Mouse (Mus musculus) megakaryocyte progenitor cell, adult 5-6 weeks (primary cell): ENCODE results near the gene Spon1. TPM values are rescaled to one million over a fixed set of nuclear protein-coding genes. Genes with fewer than 3 reads are reported as not detected.

Experiments used
- ATAC-seq: replicated peaks from 2 replicates; pipeline ENCODE4 v1.8.0; 2016; ENCODE audit warnings: mild to moderate bottlenecking, moderate TSS enrichment, inconsistent platforms; ENCODE audit not compliant: poor library complexity
- total RNA-seq, 2 experiments: library from RNA; stranded (forward) in 1 of 2; stranded (reverse) in 1 of 2; fragments of 157-497, 149-512 nt in 1 of 2; fragments of 200-1000 nt in 1 of 2; gene quantifications; 2 replicates each; pipeline versions ENCODE4 v1.2.3 to v1.2.4; 2015 to 2017

Gene Spon1
- total RNA-seq, 2 experiments from 2014 or later, result not detected

DNA sequence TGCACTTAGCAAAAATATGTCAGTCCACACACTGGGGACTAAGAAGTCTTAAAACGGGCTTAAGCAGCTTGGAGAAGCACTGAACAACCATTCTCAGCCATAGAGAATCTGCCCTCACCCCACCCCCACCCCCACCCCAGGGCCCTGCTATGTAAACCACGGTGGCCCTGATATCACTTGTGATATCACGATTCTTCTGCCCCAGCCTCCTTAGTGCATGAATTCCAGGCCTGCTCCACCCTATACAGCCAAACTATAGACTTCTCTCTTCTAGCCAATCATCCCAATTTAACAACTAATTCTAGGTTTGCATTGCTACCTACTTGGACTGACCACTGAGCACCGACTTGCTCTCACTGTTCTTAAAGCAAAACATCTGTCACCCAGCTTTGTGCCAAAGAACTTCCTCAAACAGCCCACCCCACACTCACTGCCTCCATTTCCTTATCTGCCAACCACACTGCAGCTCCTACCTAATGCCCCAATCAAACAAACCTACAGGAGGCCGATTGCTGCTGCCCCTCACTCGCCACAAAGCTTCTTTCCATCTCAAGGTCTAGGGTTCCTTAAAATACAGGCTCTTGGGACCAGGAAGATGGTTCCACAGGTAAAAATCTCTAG lies 278.2 kb downstream of the Spon1 start:
- ATAC-seq, result peak; percentile 87

DNA sequence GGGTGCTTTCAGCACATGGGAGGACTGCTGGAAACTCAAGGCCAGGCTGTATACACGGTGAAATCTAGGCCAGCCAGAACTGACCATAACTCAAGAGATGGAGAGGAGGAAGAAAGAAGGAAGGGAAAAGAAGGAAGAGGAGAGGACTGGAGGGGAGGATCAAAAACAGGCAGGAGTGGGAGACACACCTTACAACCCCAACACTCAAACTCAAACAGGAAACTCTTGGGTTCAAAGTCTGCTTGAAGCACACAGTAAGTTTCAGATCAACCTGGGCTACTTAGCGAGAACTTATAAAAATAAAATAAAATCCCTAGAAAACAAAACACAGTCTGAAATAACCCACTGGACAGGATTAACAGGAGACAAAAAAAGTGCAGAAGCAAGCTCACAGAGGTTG lies 280.0 kb downstream of the Spon1 start:
- no peak for ATAC-seq

DNA sequence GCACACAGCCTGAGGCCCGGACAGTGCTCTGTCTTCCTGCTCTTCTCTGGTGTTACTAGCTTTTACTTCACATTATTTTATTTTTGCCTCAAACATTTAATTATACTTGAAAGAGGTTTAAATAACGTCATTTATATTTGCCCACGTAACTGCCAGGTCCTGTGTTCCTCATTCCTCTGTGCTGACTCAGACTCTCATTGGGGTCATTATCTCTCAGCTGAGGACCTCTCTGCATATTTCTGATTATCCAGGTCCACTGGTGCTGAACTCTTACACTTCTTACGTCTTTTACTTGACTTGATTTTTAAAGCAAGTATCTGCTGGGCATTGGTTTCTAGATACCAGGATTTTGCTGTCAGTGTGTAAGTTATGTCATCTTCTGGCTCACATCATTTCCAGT lies 287.9 kb downstream of the Spon1 start:
- no peak for ATAC-seq

DNA sequence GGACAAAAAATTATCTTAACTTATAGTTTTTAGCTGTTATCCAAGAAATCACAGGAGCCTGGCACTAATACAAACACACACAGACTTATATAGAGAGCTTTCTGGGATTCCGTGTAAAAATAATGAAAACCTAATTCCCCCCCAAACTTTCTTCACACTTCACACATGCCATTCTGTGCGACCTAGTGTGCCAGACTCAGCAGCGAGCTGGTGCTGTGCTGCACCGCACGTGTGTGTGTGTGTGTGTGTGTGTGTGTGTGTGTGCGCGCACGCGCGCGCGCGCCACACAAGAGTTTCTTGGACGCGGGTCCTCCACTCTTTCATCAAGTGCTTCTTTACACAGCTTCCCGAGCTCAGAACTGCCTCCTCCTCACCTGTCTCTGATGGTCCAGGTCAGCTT lies 292.4 kb downstream of the Spon1 start:
- no peak for ATAC-seq

DNA sequence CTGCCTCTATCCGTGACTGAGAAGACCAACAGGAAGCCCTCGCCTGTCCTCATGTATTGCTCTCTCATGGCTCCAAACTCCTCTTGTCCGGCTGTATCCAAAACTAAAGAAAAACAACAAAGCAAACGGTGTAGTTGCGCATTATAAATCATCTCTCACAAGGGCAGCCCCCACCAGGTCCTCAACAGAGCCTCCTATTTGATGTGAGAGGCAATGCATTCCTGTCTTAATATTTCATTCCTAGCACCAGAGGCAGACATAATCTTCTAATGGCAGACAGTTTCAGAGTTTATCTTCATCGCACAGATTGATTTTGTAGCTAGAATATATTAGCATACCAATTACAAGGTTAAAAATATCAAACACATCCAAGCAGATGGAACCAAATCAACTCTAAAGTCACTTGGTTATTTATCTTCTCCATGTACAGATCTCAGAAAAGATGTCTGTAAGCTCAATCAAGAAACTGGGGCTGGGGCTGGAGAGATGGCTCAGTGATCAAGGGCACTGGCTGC lies 293.2 kb downstream of the Spon1 start:
- no peak for ATAC-seq

DNA sequence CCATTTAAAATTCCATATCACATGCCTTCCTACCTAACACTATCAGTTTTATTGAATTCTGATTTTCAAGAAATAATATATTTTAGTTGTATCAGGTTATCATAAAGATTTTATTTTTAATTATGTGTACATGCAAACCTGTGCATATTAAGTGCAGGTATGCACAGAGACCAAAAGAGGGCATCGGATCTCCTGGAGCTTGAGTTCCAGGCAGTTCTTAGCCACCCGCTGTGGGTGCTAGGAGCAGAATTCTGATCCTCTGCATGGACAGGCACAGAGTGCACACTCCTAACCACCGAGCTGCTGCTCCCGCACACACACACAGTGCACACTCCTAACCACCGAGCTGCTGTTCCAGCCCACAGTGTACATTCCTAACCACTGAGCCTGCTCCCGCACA lies 294.6 kb downstream of the Spon1 start:
- no peak for ATAC-seq

DNA sequence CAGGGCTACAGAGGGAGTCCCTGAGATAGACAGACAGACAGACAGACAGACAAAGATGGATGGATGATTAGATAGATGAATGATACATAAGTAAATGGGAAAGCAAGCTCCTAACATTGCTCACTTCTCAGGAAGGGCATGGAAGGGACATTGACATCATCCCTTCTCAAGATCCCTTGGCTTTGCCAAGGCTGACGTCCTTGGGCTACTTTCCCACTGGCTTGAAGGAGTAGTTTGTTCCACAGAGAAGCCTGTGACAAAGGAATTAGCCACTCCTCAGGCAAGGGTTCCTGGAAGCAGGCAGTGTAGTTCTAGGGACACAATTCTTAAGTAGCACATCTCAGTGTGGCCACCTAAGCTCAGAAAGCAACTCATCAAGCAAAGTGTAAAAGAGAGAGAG lies 296.7 kb downstream of the Spon1 start:
- no peak for ATAC-seq

DNA sequence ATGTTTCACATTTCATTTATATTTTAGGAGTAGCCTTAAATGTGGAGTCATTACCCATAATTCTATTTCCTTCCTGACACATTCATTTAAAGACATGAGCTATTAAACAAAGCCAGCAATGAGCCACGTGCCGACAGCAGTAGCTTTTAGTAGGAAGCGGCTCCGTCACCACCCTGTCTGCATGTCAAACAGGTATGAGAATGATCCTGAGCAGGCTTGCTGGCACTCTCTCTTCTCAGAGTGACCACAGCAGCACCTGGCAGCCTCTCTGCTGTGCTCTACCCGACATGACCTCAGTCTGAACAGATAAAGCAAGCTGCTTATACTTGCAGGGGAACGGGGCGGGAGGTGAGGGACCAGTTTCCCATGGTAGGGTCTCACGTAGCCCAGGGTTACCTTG lies 297.7 kb downstream of the Spon1 start:
- ATAC-seq, result no peak

DNA sequence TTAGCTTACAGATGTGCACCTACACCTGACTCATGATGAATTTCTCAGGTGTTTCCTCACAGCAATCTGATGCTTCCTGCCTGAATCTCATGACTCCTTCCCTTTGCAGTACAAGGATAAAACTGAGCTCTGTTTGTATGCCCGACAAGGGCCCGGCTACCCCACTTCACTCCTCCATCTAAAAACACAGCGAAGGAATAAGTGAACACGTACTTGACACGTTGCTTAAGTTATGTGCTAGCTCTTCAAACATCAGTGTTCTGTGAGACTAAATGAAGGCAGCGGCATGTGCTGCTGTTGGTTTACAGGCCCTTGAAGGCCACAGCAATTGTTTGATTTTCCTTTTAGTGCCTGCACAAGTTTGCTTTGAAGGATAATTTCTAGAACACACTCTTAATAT lies 298.2 kb downstream of the Spon1 start:
- no peak for ATAC-seq

DNA sequence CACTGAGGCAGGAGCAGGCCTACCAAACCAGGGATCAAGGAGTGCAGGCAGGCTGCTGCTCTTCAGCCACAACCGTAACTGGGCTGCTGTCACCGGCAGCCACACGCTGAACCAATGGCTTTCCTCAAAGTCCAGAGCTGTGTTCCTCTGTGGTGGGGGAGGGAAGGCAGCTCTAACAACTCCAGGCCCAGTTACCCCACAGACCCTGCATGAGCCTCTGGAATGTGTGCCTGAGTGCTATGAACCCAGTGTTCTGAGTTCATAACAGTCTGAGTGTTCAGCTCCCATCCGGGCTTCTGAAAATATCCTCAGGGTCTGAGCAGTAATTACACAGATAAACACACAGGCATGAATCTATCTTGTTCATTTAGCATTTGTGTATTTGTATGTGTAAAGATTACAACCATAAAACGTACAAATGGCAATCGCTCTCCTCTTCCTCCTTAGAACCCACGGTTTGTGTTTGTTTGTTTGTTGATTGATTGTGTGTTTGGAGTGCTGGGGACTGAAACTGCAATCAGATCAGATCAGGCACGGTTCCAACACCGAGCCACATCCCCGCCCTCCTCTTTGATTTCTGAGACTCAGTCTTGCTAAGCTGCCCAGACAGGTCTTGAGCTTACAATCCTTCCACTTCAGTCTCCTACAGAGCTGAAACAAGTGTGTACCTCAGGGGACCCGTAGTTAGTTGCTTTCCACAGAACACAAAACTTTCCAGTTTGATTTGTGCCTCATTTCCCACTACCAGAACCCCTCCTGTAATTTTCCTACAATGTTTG lies 299.8 kb downstream of the Spon1 start:
- no peak for ATAC-seq

DNA sequence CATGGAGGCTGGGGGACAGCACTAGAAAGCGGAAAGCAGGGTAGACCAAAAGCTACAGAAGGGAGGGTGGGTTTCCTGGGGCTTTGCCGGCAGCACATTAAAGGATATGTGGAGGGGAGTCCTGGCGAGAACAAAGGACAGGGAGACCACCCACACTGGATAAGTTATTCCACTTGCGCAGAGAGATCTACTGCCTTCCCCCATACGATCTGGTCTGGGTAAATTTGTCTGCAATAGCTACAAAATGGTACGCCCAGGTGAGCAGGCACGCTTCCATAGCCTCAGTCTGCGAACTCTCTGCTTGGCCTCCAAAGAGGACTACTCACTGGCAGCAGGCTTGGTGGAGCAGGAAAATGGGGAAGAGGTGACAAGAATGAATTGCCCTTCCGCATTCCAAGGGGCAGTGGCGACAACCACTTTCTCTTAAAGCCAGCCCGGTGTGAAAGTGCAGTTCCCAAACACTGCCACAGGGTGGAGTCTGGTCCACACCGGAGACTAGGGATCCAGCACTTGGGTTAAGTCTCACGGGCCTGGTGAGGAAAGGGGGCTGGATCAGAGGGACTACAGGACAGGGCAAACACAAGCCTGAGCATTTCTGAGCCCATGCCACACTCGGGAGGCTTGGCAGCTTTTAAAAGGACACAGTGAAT lies 300.9 kb downstream of the Spon1 start:
- ATAC-seq, result peak; percentile 97

DNA sequence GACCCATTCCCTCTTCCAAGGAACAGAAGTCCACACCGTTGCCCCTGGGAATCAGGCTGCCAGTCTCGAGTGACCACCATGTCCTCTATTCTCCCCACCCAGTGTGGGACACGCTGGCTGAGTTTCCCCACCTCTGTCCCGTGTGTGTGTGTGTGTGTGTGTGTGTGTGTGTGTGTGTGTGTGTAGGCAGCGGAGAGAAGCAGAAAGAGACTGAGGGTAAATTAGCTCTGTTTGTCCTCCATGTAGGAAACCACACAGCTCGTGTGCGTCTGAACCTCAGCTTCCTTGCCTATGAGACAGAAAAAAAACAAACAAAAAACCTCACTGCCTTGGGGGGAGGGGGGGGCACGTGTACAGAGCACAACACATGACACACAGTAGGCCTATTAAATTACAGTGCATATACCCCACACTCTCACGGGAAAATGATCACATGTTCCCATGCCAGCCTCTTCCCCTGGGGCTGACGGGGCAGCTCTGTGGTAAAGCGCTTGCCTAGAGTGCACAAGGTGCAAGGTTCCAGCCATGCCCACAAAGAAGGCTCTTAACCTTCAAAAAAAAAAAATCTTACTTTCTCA lies 303.2 kb downstream of the Spon1 start:
- peak; percentile 27 for ATAC-seq

DNA sequence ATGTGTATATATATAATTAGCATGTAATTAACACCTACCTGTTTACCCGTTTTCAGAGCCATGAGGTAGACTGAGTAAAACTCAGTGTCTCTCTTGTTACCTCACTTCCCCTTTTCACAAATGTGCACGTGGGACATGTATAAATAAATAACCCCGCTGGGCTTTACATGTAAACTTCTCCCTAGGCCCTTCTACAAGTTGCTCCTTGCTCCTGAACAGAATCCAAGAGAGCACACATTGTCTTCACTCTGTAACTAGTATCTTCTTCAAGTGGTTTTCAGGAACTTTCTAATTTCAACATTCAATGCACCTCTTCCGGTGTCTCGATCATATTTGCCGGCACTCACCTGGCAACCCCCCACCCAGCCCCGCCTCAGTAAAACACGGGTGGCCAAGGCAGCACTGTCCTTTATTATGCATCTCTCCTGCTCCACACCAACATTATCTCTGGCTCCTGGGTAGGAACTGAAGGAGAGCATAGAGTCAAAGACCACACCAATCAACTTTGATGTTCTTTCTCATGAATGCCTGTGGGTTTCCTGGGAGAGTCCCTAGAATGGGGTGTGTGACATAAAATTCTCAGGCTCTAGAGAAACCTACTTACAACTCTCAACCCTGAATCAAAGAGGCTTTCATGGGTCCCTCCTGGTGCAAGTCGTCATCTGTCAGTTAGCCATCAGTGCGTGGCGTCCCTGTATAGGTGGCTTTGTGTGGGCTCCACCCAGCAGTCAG lies 304.1 kb downstream of the Spon1 start:
- no peak for ATAC-seq

DNA sequence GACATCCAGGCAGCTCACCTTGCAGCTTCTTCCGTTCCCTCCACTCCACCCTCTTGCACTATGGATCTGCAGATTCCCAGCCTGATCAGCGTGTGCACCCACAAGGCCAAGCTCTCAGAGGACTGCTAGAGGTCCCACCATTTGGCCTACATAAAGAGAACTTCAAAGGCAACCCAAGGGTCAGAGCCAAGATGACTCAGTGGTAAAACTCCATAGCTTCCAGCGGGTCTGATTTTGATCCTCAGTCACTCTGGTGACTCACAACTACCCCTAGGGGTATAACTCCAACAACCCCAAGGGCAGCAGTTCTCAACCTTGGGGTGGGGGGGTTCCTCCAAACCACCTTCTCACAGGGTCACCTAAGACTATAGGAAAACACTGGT lies 304.7 kb downstream of the Spon1 start:
- ATAC-seq, result no peak

DNA sequence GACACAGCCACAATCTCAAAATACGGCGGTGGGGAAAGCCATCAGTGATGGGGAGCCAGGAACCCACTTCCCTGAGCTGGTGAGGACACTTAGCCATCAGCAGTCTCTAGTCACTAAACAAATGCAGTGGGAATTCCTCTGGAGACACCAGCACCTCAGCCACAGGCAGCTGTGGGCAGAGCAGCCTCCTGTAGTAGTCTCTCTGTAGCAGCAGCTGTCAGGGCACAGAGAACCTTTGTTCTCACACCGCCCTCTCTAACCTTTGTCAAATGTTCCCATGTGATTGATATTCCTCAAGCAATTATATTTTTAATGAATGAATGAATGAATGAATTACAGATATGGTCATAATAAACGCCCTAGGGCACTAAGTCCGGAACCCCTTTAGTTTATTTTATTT lies 305.6 kb downstream of the Spon1 start:
- ATAC-seq, result no peak

DNA sequence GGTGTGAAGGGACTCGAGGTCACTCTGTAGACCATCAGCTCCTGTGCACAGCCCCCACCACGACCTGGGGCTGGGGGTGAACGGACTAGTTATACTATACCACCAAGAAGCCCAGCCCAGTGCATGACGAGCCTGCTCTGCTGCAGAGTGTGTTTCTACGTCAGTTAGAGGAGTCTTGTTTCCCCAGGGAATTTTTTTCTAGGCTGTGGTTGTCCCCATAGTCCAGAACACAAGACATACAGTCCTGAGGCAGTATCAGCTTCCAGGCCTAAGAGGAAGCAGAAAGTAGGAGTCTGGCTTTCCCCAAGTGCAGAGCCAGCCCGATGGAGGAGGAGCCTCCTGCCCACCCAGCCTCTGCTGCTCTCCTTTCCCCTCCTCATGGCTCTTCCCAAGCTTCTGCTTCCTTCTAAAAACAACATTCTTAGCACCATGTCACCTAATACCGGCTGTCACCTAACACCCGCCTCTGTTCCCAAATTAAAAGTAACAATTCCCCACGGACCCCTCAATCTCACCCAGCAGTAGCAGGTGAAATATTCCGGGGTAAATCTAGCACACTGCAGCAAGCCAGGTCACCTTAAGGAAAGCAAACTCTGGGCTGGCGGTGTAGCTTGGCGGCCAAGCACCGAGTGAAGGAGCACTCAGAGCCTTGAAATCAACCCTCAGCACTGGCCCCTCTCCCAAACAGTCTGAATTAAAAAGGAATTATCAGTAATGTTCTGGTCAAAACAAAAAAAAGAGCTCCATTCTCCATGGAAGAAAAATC lies 306.2 kb downstream of the Spon1 start:
- ATAC-seq, result no peak

DNA sequence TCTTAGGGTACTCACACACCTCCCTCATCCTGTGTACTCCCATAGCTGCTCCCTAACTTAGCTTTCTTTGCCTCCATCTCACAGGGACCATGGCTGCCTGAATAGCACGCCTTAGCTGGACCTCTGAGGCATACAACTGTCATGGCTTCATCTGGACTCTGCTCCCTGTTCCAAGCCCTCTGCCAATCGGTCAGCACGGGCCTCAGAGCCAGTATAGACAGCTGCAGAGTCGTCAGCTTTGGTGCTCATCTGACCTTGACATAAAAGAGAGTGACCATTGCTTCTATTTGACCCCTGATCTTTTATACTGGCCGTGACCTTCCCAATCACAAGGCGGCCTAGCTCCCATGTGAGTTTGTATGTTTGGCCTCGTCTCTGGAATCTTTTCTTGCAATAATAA lies 308.3 kb downstream of the Spon1 start:
- no peak for ATAC-seq

DNA sequence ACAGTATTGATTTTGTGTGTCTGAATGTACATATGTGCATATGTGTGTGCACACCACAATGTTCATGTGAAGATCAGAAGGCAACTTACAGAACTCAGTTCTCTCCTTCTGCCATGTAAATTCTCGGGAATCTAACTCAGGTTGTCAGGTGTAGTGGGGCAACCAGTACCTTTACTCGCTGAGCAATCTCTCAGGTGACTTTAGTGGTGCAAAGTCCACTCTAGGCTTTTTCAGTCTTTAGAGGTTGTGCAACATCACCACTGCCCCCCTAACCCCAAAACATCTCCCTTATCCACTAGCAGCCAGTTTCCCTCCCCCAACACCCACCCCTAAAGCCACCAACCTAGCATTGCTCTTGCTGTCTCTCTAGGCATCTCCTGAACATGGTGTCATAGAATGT lies 308.8 kb downstream of the Spon1 start:
- no peak for ATAC-seq

DNA sequence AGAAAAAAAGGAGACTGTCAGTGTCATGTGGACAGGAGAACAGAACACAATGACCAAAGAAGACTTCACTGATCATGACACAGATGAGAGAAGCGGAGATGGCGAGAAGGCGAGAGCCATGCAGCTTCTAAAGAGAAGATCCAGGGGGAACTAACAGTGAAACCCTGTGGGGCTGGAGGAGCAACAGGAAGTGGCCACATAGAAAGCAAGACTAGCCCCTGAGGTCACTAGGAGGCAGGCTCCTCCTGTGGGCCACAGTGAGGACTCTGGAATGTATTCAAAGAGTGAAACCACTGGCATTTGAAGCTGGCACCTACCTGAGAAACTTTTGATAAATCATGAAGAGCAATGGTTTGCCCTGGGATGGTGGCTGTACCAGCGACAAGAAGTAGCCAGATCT lies 313.5 kb downstream of the Spon1 start:
- 0 out of 2 replicates have a peak, but pooled peaks have one; percentile 34 for ATAC-seq

DNA sequence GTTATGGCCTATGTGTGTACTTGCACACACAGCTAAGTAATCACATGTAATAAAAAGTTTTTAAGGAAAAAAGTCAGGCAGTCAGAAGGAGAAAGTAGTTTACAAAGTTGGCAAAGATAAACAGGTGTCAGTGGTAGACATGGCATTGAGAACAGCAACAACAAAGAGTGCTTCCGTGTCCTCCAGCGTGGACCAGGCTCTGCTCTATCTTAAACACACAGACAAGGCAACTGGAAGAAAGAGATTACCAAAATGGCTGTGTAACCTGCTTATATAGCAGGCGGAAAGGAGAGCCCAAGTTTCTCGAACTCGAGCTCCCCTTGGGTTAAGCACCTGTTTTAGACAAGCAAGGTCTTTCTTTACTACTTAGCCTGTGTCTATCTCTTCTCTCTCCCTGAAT lies 314.5 kb downstream of the Spon1 start:
- peak; percentile 39; the same call in 1 of the 2 replicates for ATAC-seq
